Mouse (Mus musculus) heart, adult 2 months (tissue): ENCODE data around the gene Tbc1d19.

Source experiments
- CTCF ChIP-seq: fragments of 200-600 bp; IDR thresholded peaks from 2 replicates; pipeline ENCODE4 v1.8.1; 2022; ENCODE audit warnings: antibody characterized with exemption, mild to moderate bottlenecking, moderate library complexity
- EP300 ChIP-seq: fragments of 200-500 bp; IDR thresholded peaks from 2 replicates; pipeline ENCODE4 v1.6.1; 2011; ENCODE audit warnings: low read depth, low read length, control low read depth; ENCODE audit not compliant: insufficient read depth
- POLR2A ChIP-seq: fragments of 200-500 bp; IDR thresholded peaks from 2 replicates; pipeline ENCODE4 v1.6.1; 2011; ENCODE audit warnings: mild to moderate bottlenecking, low read depth, low read length, control low read depth; ENCODE audit not compliant: insufficient read depth

- no peak for TF ChIP-seq CTCF
- TF ChIP-seq EP300 = no peak
- no peak for TF ChIP-seq POLR2A
Observed at GRCm38 (mm10) chr5:53909201-53909600, 99.8 kb downstream of the Tbc1d19 start.
